Mouse (Mus musculus): ENCODE data around the gene Gm42878. TPM values are rescaled to one million over a fixed set of nuclear protein-coding genes. Genes with fewer than 3 reads are reported as not detected.

The Gm42878 gene
- total and polyA plus RNA-seq, 3 experiments, result 1.0 TPM; not detected in 2

DNA sequence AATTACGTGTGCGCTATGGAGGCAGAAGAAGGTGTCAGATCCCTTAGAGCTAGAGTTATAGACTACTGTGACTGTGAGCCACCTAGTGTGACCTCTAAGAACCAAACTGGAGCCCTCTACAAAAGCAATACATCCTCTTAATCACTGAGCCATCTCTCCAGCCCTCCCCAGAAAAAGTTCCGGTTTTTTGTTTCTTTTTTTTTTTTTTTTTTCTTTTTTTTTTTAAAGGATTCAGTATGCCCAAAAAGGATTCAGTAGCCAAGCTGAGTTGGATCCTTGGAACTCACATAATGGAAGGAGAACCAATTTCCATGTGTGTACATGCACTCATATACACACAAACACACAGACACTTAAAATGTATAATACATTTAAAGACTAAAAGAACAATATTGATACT is 1.9 kb downstream of the Gm42878 start:
- H3K9ac ChIP-seq (ENCODE audit: insufficient read depth, low read depth), result no peak overlapping the region
- no peak overlapping the region for H3K4me3 ChIP-seq (replicated peaks in 1 of 3; ENCODE audit: low read depth in 2 of 3, low read length in 2 of 3, poor library complexity in 1 of 3)
- H3K4me1 ChIP-seq (ENCODE audit: control insufficient read depth in 1 of 2, insufficient read depth in 2 of 2), result peaks cover 2 to 51% of the 10 kb centered on the region in 2 experiments; a peak in 3 of 4 replicates
- no peak overlapping the region for H3K27ac ChIP-seq (ENCODE audit: insufficient read depth, low read depth)
- no peak overlapping the region for H3K4me2 ChIP-seq (ENCODE audit: insufficient read depth, low read depth, poor library complexity, severe bottlenecking)
- no peaks in the 10 kb centered on the region for H3K27me3 ChIP-seq (replicated peaks)
- no peak for DNase-seq (ENCODE audit: extremely low read depth)
- TF ChIP-seq BHLHE40 (IDR thresholded peaks at IDR 0.05; ENCODE audit: low read depth, low read length) (no peak), UBTF (IDR thresholded peaks at IDR 0.05; ENCODE audit: low read depth, low read length) (no peak), ELF1 (IDR thresholded peaks at IDR 0.05; ENCODE audit: low read depth, low read length) (no peak), SMC3 (IDR thresholded peaks at IDR 0.05; ENCODE audit: low read depth, low read length) (no peak), ZKSCAN1 (IDR thresholded peaks at IDR 0.05; ENCODE audit: borderline replicate concordance, low read depth, low read length) (no peak), POLR2AphosphoS2 (IDR thresholded peaks at IDR 0.05; ENCODE audit: low read depth, low read length) (no peak), MYC (IDR thresholded peaks at IDR 0.05; ENCODE audit: low read depth, low read length) (no peak), NELFE (IDR thresholded peaks at IDR 0.05; ENCODE audit: low read depth, low read length) (no peak), CTCF (conservative IDR thresholded peaks at IDR 0.05 in 1 of 2, IDR thresholded peaks at IDR 0.05 in 1 of 2; ENCODE audit: low read depth in 2 of 2, low read length in 2 of 2) (no peak), ETS1 (conservative IDR thresholded peaks at IDR 0.05; ENCODE audit: low read depth, low read length) (no peak), HCFC1 (IDR thresholded peaks at IDR 0.05; ENCODE audit: low read depth, low read length) (no peak)
- H3K9me3 ChIP-seq (replicated peaks; ENCODE audit: low read length), result no peaks in the 10 kb centered on the region
- dilution Hi-C loops (cut with MboI; ENCODE audit: extremely low pct_ligation_motif_present, extremely low pct_unique_long_range_greater_than_20kb, low sequenced_read_pairs) (no loop called here), in situ Hi-C loops (cut with MboI; ENCODE audit: low pct_ligation_motif_present, low pct_unique_long_range_greater_than_20kb, low sequenced_read_pairs) (no loop called here)
- H3K79me2 ChIP-seq (replicated peaks; ENCODE audit: control insufficient read depth, extremely low read depth, insufficient read depth, poor library complexity, severe bottlenecking), result peaks cover 50% of the 10 kb centered on the region
- H3K36me3 ChIP-seq (replicated peaks in 1 of 2; ENCODE audit: control insufficient read depth in 1 of 2, insufficient read depth in 1 of 2, low read length in 1 of 2), result peaks cover 3 to 29% of the 10 kb centered on the region in 2 experiments

- no peaks in the 10 kb centered on the region for H3K9me3 ChIP-seq (replicated peaks; ENCODE audit: low read length)
- DNase-seq (ENCODE audit: extremely low read depth), result no peak
- 0 out of 2 replicates have a peak, but pooled peaks have one; percentile 38 for TF ChIP-seq SIN3A (IDR thresholded peaks at IDR 0.05; ENCODE audit: low read length)
- peak in 1 of 2 experiments; percentile 58; a peak in 2 of 4 replicates for TF ChIP-seq CTCF (conservative IDR thresholded peaks at IDR 0.05 in 1 of 2, IDR thresholded peaks at IDR 0.05 in 1 of 2; ENCODE audit: low read depth in 2 of 2, low read length in 2 of 2)
- no peak; the same call in 1 of the 2 replicates for TF ChIP-seq RAD21 (IDR thresholded peaks at IDR 0.05; ENCODE audit: low read depth, low read length)
- 0 out of 2 replicates have a peak, but pooled peaks have one; percentile 46 for TF ChIP-seq MXI1 (IDR thresholded peaks at IDR 0.05; ENCODE audit: low read depth, low read length)
- peak; percentile 8; the same call in 1 of the 2 replicates for TF ChIP-seq SMC3 (IDR thresholded peaks at IDR 0.05; ENCODE audit: low read depth, low read length)
- no peak overlapping the region for H3K4me3 ChIP-seq (replicated peaks in 1 of 3; ENCODE audit: low read depth in 2 of 3, low read length in 2 of 3, poor library complexity in 1 of 3)
- in situ Hi-C loops (cut with MboI; ENCODE audit: low pct_ligation_motif_present, low pct_unique_long_range_greater_than_20kb, low sequenced_read_pairs), result no loop called here
- no peaks in the 10 kb centered on the region for H3K27me3 ChIP-seq (replicated peaks)
- H3K4me1 ChIP-seq (ENCODE audit: control insufficient read depth in 1 of 2, insufficient read depth in 2 of 2), result peaks cover 7 to 54% of the 10 kb centered on the region in 2 experiments
- H3K27ac ChIP-seq (ENCODE audit: insufficient read depth, low read depth), result no peak overlapping the region
- dilution Hi-C loops (cut with MboI; ENCODE audit: extremely low pct_ligation_motif_present, extremely low pct_unique_long_range_greater_than_20kb, low sequenced_read_pairs), result no loop called here
- H3K9ac ChIP-seq (ENCODE audit: insufficient read depth, low read depth), result no peak overlapping the region
- no peak overlapping the region for H3K4me2 ChIP-seq (ENCODE audit: insufficient read depth, low read depth, poor library complexity, severe bottlenecking)
- H3K79me2 ChIP-seq (replicated peaks; ENCODE audit: control insufficient read depth, extremely low read depth, insufficient read depth, poor library complexity, severe bottlenecking), result peaks cover 50% of the 10 kb centered on the region
- peaks cover 10 to 39% of the 10 kb centered on the region in 2 experiments for H3K36me3 ChIP-seq (replicated peaks in 1 of 2; ENCODE audit: control insufficient read depth in 1 of 2, insufficient read depth in 1 of 2, low read length in 1 of 2)
Measured at GRCm38 (mm10) chr5:121541235-121541634, 4.0 kb downstream of the Gm42878 start.
